Mouse (Mus musculus) CD8-positive naive resting alpha-beta T cell, adult 2 months (primary cell): ENCODE data around the gene Os9.
"Not testable (repeated sequence)": the region's sequence is repeated elsewhere in the genome, so short reads cannot be mapped to it uniquely, and the experiment has no call there.

Experiments used
- DNase-seq, 2 experiments: peaks; one replicate each; pipeline ENCODE4 v3.0.0; 2022; ENCODE audit warnings: low read depth in 2 of 2, low spot score in 2 of 2

Gene Os9

GRCm38 (mm10) chr10:127147135-127147534 lies 26.2 kb upstream of the Os9 start:
- DNase-seq, result no peak

GRCm38 (mm10) chr10:127145303-127145702 lies 24.4 kb upstream of the Os9 start:
- DNase-seq, result peak in 1 of 2 experiments; percentile 14

- no peak for DNase-seq
Observed at GRCm38 (mm10) chr10:127144536-127144935, 23.6 kb upstream of the Os9 start.

GRCm38 (mm10) chr10:127143228-127143627 lies 22.3 kb upstream of the Os9 start:
- no peak for DNase-seq

DNA sequence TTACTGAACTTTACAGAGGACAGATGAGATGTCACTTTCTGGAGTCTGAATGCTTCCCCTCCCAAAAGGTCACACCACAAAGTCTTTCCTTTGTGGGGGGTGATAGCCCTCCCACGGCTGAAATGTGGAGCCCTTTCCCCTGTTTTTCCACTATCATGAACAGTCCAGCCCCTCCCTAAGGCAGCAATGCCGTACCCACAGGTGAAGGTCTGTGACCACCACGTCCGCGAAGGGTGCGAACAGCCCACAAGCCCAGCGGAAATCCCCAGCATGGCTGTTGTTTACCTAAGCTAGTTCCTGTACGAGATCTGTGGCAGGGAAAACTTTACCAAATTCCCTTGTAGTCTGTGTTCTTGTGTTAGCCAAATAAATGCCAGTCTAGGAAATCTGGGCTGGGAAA lies 20.6 kb upstream of the Os9 start:
- DNase-seq, result peak; percentile 75 to 81

GRCm38 (mm10) chr10:127140971-127141370 lies 20.0 kb upstream of the Os9 start:
- no peak for DNase-seq

- DNase-seq, result no peak
Observed at GRCm38 (mm10) chr10:127138328-127139141, 17.6 kb upstream of the Os9 start.

DNA sequence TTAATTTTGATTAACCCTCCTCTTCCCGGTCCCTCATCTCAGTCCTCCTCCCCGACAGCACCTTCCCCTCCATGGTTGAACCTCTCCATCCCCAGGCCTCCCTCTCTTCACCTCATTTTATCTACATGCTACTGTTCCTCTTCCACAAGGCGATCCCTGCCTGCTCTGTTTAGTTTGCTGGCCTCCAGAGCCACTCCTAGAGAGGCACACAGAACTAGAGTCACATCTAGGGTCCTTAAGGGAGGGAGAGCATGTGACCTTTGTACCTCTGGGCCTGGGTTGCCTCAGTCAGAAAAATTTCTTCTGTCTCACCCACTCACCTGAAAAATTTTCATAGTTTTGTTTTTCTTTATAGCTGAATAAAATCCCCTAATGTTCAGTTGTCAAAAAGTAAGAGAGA lies 17.0 kb upstream of the Os9 start:
- no peak for DNase-seq

GRCm38 (mm10) chr10:127136510-127136909 lies 15.6 kb upstream of the Os9 start:
- DNase-seq, result peak; percentile 74 to 75

- peak; percentile 70 to 73 for DNase-seq
Observed at GRCm38 (mm10) chr10:127135118-127135836, 14.3 kb upstream of the Os9 start.

GRCm38 (mm10) chr10:127134394-127135035 lies 13.6 kb upstream of the Os9 start:
- DNase-seq, result not testable (repeated sequence)

GRCm38 (mm10) chr10:127132469-127132868 lies 11.5 kb upstream of the Os9 start:
- DNase-seq, result no peak

DNA sequence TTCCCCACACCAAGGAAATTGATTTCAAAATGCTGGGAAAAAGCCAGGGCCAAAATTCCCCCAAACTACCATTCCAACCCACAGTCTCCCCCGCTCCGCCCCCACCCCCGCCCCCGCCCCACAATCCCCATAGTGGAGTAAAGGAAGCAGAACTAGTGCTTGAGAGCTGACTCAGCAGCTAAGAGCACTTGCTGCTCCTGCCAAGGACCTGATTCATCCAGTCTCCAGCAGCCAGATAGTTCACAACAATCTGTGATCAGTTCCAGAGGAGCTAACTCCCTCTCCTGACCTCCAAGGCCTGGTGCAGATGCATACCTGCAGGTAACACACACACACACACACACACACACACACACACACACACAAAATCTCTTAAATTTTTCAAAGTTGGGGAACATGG lies 8.5 kb upstream of the Os9 start:
- DNase-seq, result no peak

GRCm38 (mm10) chr10:127127711-127128279 lies 6.9 kb upstream of the Os9 start:
- no peak for DNase-seq

DNA sequence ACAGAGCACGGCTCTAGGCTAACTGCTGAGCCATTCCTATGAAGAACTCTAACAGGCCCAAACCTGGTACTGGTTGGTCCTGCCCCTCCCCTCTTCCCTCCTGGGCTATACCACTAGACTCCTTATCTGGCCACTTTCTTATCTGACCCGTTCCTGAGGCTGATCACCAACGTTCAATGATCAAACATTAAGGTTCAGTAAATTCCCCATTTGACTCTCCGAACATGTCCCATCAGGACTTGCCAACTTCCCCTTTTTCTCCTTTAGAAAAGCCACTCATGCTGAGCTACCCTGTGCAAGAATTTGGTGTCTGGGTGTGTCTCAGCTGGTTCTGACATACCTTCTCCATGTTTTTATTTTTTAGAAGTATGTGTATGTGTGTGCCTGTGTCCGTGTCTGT lies 5.6 kb upstream of the Os9 start:
- no peak for DNase-seq

- DNase-seq, result peak; percentile 61 to 71
Observed at GRCm38 (mm10) chr10:127125210-127126001, 4.5 kb upstream of the Os9 start.

GRCm38 (mm10) chr10:127123436-127123805 lies 2.5 kb upstream of the Os9 start:
- peak; percentile 68 to 81 for DNase-seq

- no peak for DNase-seq
Observed at GRCm38 (mm10) chr10:127122784-127123435, 2.0 kb upstream of the Os9 start.

DNA sequence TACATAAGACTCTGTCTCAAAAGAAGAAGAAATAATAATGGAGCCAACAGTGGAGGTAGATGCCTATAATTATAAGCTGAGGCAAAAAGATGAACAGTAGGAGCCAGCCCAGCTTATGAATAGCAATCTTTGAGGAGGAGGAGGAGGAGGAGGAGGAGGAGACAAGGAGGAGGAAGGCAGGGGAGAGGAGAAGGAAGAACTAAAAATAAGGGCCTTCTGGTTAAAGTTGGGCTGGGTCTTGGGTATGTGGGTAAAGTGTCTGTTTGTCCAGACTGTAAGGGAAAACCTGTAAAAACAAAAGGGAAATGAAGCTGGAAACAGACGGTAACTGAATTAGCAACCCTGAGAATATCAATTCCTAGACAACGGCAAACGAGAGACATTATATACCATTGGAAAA lies 1.1 kb upstream of the Os9 start:
- DNase-seq, result no peak

- no peak for DNase-seq
Observed at GRCm38 (mm10) chr10:127120301-127121065, 448 bp downstream of the Os9 start.
